ENCODE assay signal across 8 mouse cellular contexts in the genomic region with DNA sequence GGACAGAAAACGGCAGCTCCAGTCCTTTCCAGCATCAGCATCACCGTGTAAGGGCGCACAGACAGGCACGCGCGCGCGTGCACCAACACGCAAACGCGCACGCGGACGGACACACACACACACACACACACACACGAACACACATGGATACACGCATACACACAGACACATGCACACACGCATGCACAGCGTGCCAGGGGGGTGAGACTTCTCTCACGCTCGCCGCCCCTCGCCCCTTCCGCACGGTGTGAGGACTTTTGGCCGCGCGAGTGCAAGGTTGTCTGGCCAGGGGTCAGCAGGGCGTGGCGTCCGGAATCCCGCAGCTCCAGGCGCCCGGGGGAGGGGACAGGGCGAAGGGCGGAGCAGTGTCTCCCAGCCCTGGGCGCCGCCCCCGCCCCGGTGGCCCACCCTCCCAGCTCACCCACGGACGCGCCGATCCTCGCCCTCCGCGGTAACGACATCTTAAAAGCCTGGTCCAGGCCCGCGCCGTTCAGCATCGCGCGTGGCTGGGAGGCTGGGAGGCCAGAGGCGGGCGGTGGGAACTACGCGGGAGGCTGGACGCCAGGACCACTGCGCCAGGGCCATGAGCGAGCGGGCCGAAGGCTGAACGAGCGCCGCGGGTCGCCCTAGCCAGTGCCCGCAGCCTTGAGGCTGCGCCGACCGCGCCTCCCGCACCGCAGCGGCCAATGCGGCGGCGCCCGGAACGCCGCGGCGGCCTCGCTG. TPM values are rescaled to one million over a fixed set of nuclear protein-coding genes. Genes with fewer than 3 reads are reported as not detected.
DNase-seq lines count a peak whose midpoint lies in the region; ATAC-seq and TF ChIP-seq lines count a peak whose summit lies in the region.

No protein-coding gene starts in this region.

- H3K4me1 ChIP-seq in ES-E14 (ENCODE audit: control insufficient read depth in 2 of 2, insufficient read depth in 2 of 2, low read length in 2 of 2, poor library complexity in 1 of 2): peaks cover 0 to 6% of the 10 kb centered on the region in 2 experiments; a peak in 3 of 4 replicates
- peaks cover 7% of the 10 kb centered on the region; the same call in 1 of the 2 replicates for H3K4me1 ChIP-seq in forebrain, embryonic 11.5 days (replicated peaks; ENCODE audit: control insufficient read depth, insufficient read depth, low read length)
- peaks cover 3% of the 10 kb centered on the region for H3K4me1 ChIP-seq in lung, adult 2 months (ENCODE audit: control insufficient read depth, insufficient read depth, low read length)

- H3K27me3 ChIP-seq in forebrain, embryonic 11.5 days (ENCODE audit: control insufficient read depth, insufficient read depth, low read length): peaks cover 19% of the 10 kb centered on the region

- TF ChIP-seq POLR2A in lung, adult 2 months (IDR thresholded peaks at IDR 0.05; ENCODE audit: borderline replicate concordance, extremely low read depth, low read depth, low read length): no peak

- H3K4me3 ChIP-seq in ES-E14 (ENCODE audit: insufficient read depth in 1 of 2, low read depth in 1 of 2, low read length in 2 of 2, poor library complexity in 1 of 2, severe bottlenecking in 1 of 2): peak overlapping the region; percentile 63 to 83
- H3K4me3 ChIP-seq in forebrain, embryonic 11.5 days (ENCODE audit: low read depth, low read length): peak overlapping the region; percentile 70
- H3K4me3 ChIP-seq in lung, adult 2 months (replicated peaks; ENCODE audit: extremely low read depth, low read depth, low read length): peak overlapping the region; percentile 70

- peak overlapping the region; percentile 99 for H3K4me2 ChIP-seq in forebrain, embryonic 11.5 days (ENCODE audit: low read depth, low read length, severe bottlenecking)

- H3K9me3 ChIP-seq in ES-E14 (ENCODE audit: control insufficient read depth, insufficient read depth, low read depth, low read length): no peaks in the 10 kb centered on the region
- H3K9me3 ChIP-seq in forebrain, embryonic 11.5 days (ENCODE audit: control insufficient read depth, low read length): no peaks in the 10 kb centered on the region

- no peak for TF ChIP-seq CTCF in lung, adult 2 months (IDR thresholded peaks at IDR 0.05; ENCODE audit: insufficient read depth, low read length)

- no peak overlapping the region for H3K27ac ChIP-seq in ES-E14 (ENCODE audit: insufficient read depth, low read depth, low read length, poor library complexity, severe bottlenecking)
- H3K27ac ChIP-seq in forebrain, embryonic 11.5 days (ENCODE audit: low read depth, low read length): no peak overlapping the region

- ATAC-seq in forebrain, embryonic 11.5 days (replicated peaks; ENCODE audit: low FRiP score): peak; percentile 73
- ATAC-seq in hematopoietic stem cell, adult 5-6 weeks (replicated peaks in 1 of 2; ENCODE audit: insufficient read depth in 1 of 2, low FRiP score in 2 of 2, low TSS enrichment in 1 of 2, low read depth in 1 of 2, poor library complexity in 2 of 2, severe bottlenecking in 2 of 2): peak; percentile 19 to 26; a peak in 1 of 4 replicates
- no peak for ATAC-seq in monocyte, adult 5-6 weeks (replicated peaks; ENCODE audit: insufficient number of reproducible peaks, low FRiP score, low TSS enrichment, poor library complexity, severe bottlenecking)

- DNase-seq in ES-E14 (ENCODE audit: low read depth, low spot score): no peak
- DNase-seq in brain, adult 2 months (ENCODE audit: low read depth, low spot score): peak; percentile 89
- DNase-seq in forebrain, embryonic 11.5 days (ENCODE audit: low spot score): peak; percentile 69
- peak; percentile 54 for DNase-seq in layer of hippocampus, adult 9-10 months (ENCODE audit: low spot score)
- DNase-seq in lung, adult 2 months: peak; percentile 5
- DNase-seq in ovary, postnatal 10 days (ENCODE audit: low spot score): peak; percentile 13

- in situ Hi-C loops in ES-E14 (cut with MboI; ENCODE audit: low sequenced_read_pairs in 2 of 2, unreplicated experiment in 2 of 2): no loop called here

- no peaks in the 10 kb centered on the region for H3K36me3 ChIP-seq in ES-E14 (ENCODE audit: control insufficient read depth, insufficient read depth, low read length, poor library complexity, severe bottlenecking)
- no peaks in the 10 kb centered on the region for H3K36me3 ChIP-seq in forebrain, embryonic 11.5 days (ENCODE audit: control insufficient read depth, insufficient read depth, low read length)

- under 1% methylated on average over 81 of the region's 84 CpGs for WGBS in forebrain, embryonic 11.5 days
- under 1% methylated on average over 75 of the region's 84 CpGs for WGBS in lung, adult 2 months

- H3K9ac ChIP-seq in ES-E14 (ENCODE audit: insufficient read depth, low read depth, low read length, poor library complexity, severe bottlenecking): peak overlapping the region; percentile 72
- peak overlapping the region; percentile 68 for H3K9ac ChIP-seq in forebrain, embryonic 11.5 days (ENCODE audit: low read length)

TF ChIP-seq in ES-E14, 5 proteins besides CTCF, POLR2A, EP300 and RAD21:
- TF ChIP-seq MAFK (IDR thresholded peaks at IDR 0.05; ENCODE audit: insufficient read depth, low read depth, low read length): no peak
- no peak for TF ChIP-seq ZC3H11A (IDR thresholded peaks at IDR 0.05; ENCODE audit: borderline replicate concordance, low read depth, low read length)
- TF ChIP-seq CHD2 (IDR thresholded peaks at IDR 0.05; ENCODE audit: low read depth, low read length): no peak
- no peak for TF ChIP-seq ZNF384 (IDR thresholded peaks at IDR 0.05; ENCODE audit: low read depth, low read length)
- TF ChIP-seq HCFC1 (IDR thresholded peaks at IDR 0.05; ENCODE audit: borderline replicate concordance, insufficient read depth, low read length): peak; percentile 53; the same call in 1 of the 2 replicates

RNA-seq across cellular contexts. Expression of a gene that starts 19.9 kb away (rescaled TPM):
- total RNA-seq in ES-E14 (2012; rRNA removed): 0.62 and 1.1 TPM in 2 replicates
- 4.9 and 6.8 TPM in 2 replicates for polyA plus RNA-seq in forebrain, embryonic 11.5 days (2014; fragmentation: Nextera tagmentation; extraction: Ambion mirVana)
- 0.84 and 3.4 TPM in 2 replicates for total RNA-seq in hematopoietic stem cell, adult 5-6 weeks (2017)
- polyA plus RNA-seq in lung, adult 2 months (2012; rRNA removed): 0.31 and 0.98 TPM in 2 replicates
- total RNA-seq in monocyte, adult 5-6 weeks (2017): 0.57 to 0.85 TPM (median 0.78 TPM) in 3 replicates
